Mouse (Mus musculus) MEL-GATA-1-ER (cell line): ENCODE data around the gene Cdh6.

Experiments
- DNase-seq: peaks from one replicate; pipeline ENCODE4 v3.0.0-alpha.2; 2012; ENCODE audit warnings: low read depth; ENCODE audit errors: extremely low read depth

Cdh6 gene

GRCm38 (mm10) chr15:13165094-13165885 is 8.2 kb downstream of the Cdh6 start:
- DNase-seq, result peak; percentile 27

- no peak for DNase-seq
Measured at GRCm38 (mm10) chr15:13155820-13156219, 17.7 kb downstream of the Cdh6 start.

- no peak for DNase-seq
Measured at GRCm38 (mm10) chr15:13155418-13155817, 18.1 kb downstream of the Cdh6 start.

DNA sequence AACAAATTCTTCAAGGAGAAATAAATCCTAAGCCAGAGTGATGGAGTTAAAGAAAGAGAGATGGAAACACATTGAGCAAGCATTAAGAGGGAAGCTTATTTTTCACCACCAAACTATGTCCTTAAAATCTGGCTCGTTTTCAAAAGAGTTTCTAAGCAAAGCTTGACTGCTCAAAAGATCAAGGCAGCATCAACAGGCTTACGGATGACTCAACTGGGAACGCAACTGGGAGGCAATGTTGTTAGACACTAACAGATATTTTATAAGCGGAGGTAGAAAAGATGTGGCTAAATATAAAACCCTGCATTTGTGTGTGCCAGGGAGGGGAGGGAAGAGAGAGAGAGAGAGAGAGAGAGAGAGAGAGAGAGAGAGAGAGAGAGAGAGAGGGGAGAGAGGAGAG is 31.5 kb downstream of the Cdh6 start:
- no peak for DNase-seq

DNA sequence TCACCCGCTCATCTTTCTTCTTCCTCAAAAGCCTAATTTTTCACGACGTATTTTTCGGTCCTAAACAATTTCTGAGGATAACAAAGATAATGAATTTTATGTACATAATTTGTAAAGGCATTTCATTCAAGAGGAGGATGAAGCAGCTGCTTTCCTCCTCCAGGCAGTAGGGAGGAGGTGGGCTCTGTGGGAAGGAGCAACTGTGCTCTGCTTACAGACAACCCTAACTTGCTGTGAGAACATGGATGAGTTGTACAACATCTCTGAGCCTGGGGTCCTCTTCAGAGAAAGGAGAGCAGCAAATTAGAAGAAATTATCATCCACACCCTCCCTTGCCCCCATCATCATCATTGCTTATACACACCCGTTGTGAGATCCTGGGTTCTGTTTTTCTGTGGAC is 33.8 kb downstream of the Cdh6 start:
- DNase-seq, result no peak

DNA sequence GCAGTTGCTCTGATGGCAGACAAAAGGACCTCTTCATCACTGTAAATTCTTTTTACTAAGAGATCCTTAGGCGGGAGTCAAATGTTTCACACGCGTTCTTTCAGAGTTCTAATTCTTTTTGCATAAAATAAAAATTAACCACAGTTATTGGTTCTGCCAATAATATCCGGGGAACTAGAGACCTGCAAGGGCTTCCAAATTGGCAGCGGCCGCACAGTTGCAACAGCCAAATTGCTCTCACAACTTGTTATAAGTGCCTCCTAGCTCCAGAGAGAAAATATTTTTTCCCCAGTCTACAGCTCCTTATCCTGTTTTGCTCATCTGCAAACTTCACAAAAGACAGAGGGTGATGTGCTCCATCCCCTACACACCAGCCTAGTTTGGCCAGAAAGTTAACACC is 36.3 kb downstream of the Cdh6 start:
- no peak for DNase-seq

- DNase-seq, result peak; percentile 11
Measured at GRCm38 (mm10) chr15:13134086-13134485, 39.4 kb downstream of the Cdh6 start.

DNA sequence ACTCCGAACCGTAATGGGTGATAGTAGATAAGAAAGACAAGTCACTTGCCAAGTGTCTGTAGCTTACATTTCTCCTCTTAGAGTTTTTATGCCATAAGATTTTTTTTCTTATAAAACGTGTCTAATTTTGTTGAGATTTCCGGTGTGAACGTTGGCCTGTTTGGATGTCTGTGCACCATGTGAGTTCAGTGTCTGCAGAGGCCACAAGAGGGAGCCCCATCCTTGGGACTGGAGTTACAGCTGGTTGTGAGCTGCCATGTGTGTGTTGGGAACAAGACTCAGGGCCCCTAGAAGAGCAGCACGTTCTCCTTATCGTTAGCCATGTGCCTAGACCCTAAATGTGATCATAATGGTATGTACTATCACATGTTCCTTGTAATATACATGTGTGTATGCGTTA is 40.1 kb downstream of the Cdh6 start:
- no peak for DNase-seq

DNA sequence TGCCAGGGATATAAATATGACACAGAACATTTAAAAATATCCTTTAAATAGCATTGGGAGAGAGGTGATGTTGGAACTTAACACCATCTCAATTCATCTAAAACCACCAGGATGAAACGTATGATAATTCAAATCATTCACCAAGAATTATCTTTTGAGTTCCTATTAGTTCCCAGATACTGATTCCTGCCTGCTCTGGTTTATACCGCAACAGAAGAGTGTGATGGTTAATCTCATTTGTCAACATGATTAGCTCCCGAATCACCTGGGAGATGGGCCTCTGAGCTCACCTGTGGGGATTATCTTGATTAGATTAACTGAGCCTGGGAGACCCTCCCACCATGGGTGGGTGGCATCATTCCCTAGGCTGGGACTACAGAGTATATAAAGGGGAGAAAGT is 41.0 kb downstream of the Cdh6 start:
- no peak for DNase-seq

- no peak for DNase-seq
Measured at GRCm38 (mm10) chr15:13130246-13130645, 43.2 kb downstream of the Cdh6 start.

DNA sequence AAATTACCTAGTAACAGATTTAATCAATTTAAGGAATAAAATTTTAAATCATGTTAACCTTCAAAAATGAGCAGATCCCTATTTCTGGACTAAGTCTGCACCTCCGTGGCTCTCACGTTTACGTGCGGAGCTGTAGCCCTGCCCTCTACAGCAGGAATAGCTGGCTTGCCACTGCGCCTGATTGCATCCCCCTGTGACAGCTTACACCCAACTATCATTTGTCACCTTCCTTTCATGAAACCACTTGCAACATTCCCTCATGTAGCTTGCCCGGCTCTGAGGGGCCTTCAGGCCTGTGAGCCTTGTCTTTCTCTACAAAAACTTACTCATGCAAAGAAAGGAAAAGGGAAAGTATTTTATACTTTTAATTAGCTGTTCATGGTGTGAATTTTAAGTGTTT is 73.1 kb downstream of the Cdh6 start:
- DNase-seq, result no peak

DNA sequence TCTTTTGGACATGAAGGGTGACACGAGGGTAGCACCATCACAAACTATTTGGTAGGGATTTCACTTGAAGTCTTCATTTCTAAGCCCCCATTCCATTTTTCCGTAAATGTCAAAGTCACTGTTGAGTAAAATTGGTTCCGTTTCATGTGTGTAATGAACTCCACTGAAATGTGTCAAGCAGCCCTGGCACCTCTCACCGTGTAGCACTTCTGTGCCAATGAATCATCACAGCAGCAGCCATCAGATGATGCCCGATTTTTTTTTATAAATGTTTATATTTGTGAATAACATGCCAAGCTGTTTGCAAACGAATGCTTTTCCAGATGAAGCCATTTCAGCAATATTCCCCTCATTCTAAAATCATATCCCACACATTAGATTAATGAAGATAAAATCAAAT is 75.6 kb downstream of the Cdh6 start:
- DNase-seq, result no peak

GRCm38 (mm10) chr15:13095406-13095805 is 78.1 kb downstream of the Cdh6 start:
- no peak for DNase-seq

GRCm38 (mm10) chr15:13094881-13095256 is 78.6 kb downstream of the Cdh6 start:
- no peak for DNase-seq

GRCm38 (mm10) chr15:13093954-13094880 is 79.3 kb downstream of the Cdh6 start:
- no peak for DNase-seq

- no peak for DNase-seq
Measured at GRCm38 (mm10) chr15:13092064-13092463, 81.4 kb downstream of the Cdh6 start.

DNA sequence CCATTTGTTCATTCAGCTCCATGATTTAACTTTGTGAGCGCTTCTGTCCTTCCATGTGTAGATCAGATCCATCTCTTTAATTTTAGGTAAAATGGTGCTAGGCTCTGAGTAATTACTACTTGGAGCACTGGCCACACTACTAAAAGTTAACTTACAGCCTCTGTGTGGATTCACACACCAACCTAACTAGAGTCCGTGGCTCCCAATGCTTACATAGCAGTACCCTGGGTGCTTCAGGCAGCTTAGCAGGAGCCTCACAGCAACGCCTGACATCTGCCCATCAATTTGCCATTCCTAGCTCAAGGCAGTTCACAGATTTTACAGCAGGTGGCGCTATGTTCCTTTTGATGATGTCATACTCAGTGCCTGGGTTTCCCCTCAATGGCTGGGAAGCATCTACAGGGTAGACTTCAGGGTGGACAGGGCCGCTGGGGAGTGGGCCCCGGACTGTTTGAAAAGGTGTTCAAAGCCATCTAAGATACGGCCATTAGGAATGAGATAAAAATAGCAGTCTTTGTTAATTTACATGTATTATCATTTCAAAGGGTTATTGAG is 84.9 kb downstream of the Cdh6 start:
- peak; percentile 33 for DNase-seq

DNA sequence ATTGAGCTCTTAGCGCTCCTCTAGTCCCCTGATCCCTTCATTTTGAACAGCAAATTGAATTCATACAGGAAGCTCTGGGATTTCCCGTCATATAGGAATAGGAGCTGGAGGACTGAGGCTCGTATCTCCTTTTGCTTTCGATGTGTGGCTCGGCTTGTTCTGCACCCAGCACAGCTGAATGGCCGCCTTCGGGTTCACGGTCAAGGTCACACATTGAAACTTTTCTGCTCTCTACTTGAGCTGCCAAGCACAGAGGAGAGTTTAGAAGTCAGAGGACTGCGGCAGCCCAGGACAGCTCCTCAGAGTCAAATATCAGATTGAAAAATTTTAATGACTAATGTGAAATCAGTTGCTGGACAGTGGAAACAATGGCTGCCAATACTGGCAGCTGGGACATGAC is 88.7 kb downstream of the Cdh6 start:
- DNase-seq, result no peak

DNA sequence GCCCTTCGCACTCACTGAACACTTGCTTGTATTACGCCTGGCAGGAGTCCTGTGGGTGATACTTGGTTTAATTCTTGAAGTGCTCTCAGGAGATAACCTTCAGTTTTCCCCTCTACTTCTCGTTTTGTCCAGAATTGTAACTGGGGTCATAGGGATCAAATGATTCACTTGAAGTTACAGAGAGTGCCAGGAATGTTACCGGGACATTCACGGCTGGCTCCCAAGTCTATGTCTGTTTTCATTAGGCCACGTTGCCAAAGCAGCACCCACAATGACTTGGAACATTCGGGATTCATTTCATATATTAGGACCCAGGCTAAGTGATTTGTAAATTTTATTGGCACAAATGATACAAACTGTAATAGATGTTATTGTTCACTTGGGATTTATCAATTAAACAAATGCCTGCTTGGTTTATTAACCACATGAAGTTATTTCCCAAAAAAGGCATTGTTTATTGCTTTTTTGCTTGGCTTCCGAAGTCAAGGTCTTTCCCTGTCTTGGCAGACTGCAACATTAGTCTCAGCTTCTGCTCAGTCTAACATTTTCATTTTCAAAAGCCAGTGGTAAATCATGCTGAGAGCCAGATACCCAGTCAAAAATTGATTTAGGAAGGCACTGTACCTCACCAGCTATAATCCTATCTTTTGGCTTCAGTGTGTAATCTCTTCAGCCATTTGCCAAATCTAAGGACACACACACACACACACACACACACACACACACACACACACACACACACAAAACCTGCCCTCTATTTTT is 96.4 kb downstream of the Cdh6 start:
- DNase-seq, result no peak

DNA sequence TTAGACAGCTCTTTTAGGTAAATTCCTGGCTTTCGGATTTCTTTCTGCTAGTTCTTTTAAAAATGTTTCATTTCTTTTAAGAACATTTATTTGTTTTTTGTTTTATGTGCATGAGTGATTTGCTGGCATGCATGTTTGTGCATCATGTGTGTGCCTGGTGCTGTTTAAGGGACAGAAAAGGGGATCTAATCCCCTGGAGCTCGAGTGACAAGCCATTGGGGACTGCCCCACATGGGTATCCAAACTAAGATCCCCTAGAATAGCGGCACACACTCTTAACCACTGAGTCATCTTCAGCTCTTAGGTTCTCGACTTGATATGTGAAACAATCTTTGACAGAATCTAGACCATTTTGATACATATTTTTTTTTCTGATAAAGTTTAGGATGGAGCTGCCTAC is 99.4 kb downstream of the Cdh6 start:
- DNase-seq, result no peak

- no peak for DNase-seq
Measured at GRCm38 (mm10) chr15:13068213-13068516, 105.3 kb downstream of the Cdh6 start.
